9 mouse cellular contexts compared by ENCODE assay signal in the genomic region with DNA sequence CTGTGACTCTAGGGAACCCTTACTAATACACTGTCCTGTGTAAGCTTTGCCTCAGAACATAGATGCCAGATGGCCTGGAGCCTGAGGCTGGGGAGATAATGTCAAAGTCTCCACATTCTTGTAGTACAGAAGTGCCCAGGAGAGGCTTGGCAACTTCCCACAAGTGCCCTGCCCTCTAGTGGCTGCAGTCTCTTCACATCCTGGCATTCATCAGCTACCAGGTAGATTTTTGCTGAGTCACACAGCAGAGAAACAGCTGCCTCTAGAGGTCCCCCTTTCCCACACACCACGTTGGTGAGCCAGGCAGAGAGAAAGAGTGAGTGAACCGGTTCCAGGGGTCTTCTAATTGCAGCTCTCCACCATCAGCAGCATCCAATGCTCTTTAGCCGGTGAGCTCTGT. TPM values are rescaled to one million over a fixed set of nuclear protein-coding genes. Genes with fewer than 3 reads are reported as not detected.
DNase-seq lines count a peak whose midpoint lies in the region; ATAC-seq and TF ChIP-seq lines count a peak whose summit lies in the region.
"Had no signal": no experiment of that assay in that cellular context is flagged by ENCODE, and none has a peak within 500 bp of the region (broad histone marks: within the 10 kb centered on the region; RNA-seq: fewer than 3 reads in every experiment).

No protein-coding gene starts in this region.

- peak; percentile 78 for TF ChIP-seq CTCF in stomach, postnatal 0 days (IDR thresholded peaks at IDR 0.05; ENCODE audit: low read depth)

- H3K9ac ChIP-seq in hindbrain, embryonic 11.5 days (ENCODE audit: low read depth, low read length), result no peak overlapping the region
- no peak overlapping the region for H3K9ac ChIP-seq in hindbrain, embryonic 12.5 days
- no peak overlapping the region for H3K9ac ChIP-seq in stomach, postnatal 0 days (ENCODE audit: low read length)

- no peak overlapping the region for H3K27ac ChIP-seq in hindbrain, embryonic 11.5 days (ENCODE audit: low read depth, low read length)
- H3K27ac ChIP-seq in hindbrain, embryonic 12.5 days, result no peak overlapping the region
- no peak overlapping the region for H3K27ac ChIP-seq in stomach, postnatal 0 days (replicated peaks)

- no peaks in the 10 kb centered on the region for H3K4me1 ChIP-seq in hindbrain, embryonic 11.5 days (replicated peaks; ENCODE audit: control insufficient read depth, insufficient read depth, low read length)
- H3K4me1 ChIP-seq in hindbrain, embryonic 12.5 days, result no peaks in the 10 kb centered on the region
- no peaks in the 10 kb centered on the region for H3K4me1 ChIP-seq in stomach, postnatal 0 days (replicated peaks; ENCODE audit: control insufficient read depth, insufficient read depth)

- no peak for TF ChIP-seq EP300 in stomach, postnatal 0 days (optimal IDR thresholded peaks at IDR 0.05)

- H3K4me2 ChIP-seq in hindbrain, embryonic 11.5 days (replicated peaks; ENCODE audit: low read depth, low read length), result no peak overlapping the region
- H3K4me2 ChIP-seq in hindbrain, embryonic 12.5 days (replicated peaks), result no peak overlapping the region
- H3K4me2 ChIP-seq in stomach, postnatal 0 days (replicated peaks; ENCODE audit: low read depth), result no peak overlapping the region

- no peaks in the 10 kb centered on the region for H3K36me3 ChIP-seq in hindbrain, embryonic 11.5 days (ENCODE audit: control insufficient read depth, insufficient read depth, low read length)
- no peaks in the 10 kb centered on the region for H3K36me3 ChIP-seq in hindbrain, embryonic 12.5 days
- H3K36me3 ChIP-seq in stomach, postnatal 0 days (ENCODE audit: control insufficient read depth, insufficient read depth, low read length), result no peaks in the 10 kb centered on the region

- no peaks in the 10 kb centered on the region for H3K27me3 ChIP-seq in hindbrain, embryonic 11.5 days (ENCODE audit: control insufficient read depth, insufficient read depth, low read length)
- H3K27me3 ChIP-seq in hindbrain, embryonic 12.5 days, result 0 out of 2 replicates have a peak, but pooled peaks cover 3% of the 10 kb centered on the region
- no peaks in the 10 kb centered on the region for H3K27me3 ChIP-seq in stomach, postnatal 0 days (ENCODE audit: control insufficient read depth, insufficient read depth, low read length)

- no peak overlapping the region for H3K4me3 ChIP-seq in hindbrain, embryonic 11.5 days (ENCODE audit: low read depth, low read length)
- no peak overlapping the region for H3K4me3 ChIP-seq in hindbrain, embryonic 12.5 days
- H3K4me3 ChIP-seq in stomach, postnatal 0 days (ENCODE audit: low read depth, low read length), result no peak overlapping the region

- DNase-seq in hindbrain, embryonic 11.5 days (ENCODE audit: low spot score), result peak; percentile 75
- DNase-seq in ZHBTc4 (ENCODE audit: low read depth, low spot score), result peak; percentile 88
- peak; percentile 45 to 74 for DNase-seq in heart, adult 9 months (ENCODE audit: low spot score in 2 of 2)
- DNase-seq in layer of hippocampus, postnatal 10 days (ENCODE audit: low spot score in 2 of 2), result peak; percentile 65 to 75
- DNase-seq in lung, postnatal 4 days, result peak; percentile 62 to 75
- peak; percentile 64 for DNase-seq in stomach, postnatal 0 days (ENCODE audit: low spot score)

- 18% methylated on average over 3 of the region's 3 CpGs for WGBS in hindbrain, embryonic 11.5 days
- WGBS in hindbrain, embryonic 12.5 days, result 20% methylated on average over 3 of the region's 3 CpGs
- 26% methylated on average over 3 of the region's 3 CpGs for WGBS in stomach, postnatal 0 days

- H3K9me3 ChIP-seq in hindbrain, embryonic 11.5 days (ENCODE audit: control insufficient read depth, low read length), result no peaks in the 10 kb centered on the region
- H3K9me3 ChIP-seq in hindbrain, embryonic 12.5 days (replicated peaks), result no peaks in the 10 kb centered on the region
- no peaks in the 10 kb centered on the region for H3K9me3 ChIP-seq in stomach, postnatal 0 days (ENCODE audit: control insufficient read depth, low read length)

- no peak for ATAC-seq in hindbrain, embryonic 11.5 days (ENCODE audit: low FRiP score)
- ATAC-seq in hindbrain, embryonic 12.5 days (ENCODE audit: low FRiP score), result no peak
- peak; percentile 90 for ATAC-seq in common myeloid progenitor, adult 5-6 weeks (replicated peaks; ENCODE audit: low read depth, poor library complexity, severe bottlenecking)
- peak; percentile 47; the same call in 1 of the 2 replicates for ATAC-seq in stomach, postnatal 0 days (ENCODE audit: low FRiP score, low TSS enrichment)

RNA-seq across cellular contexts. Expression of gene Ccl8, which starts 59.8 kb away (rescaled TPM):
- not detected in 2 replicates for polyA plus RNA-seq in hindbrain, embryonic 11.5 days (2014; fragmentation: Nextera tagmentation; extraction: Ambion mirVana)
- not detected in 2 replicates for polyA plus RNA-seq in hindbrain, embryonic 12.5 days (2016; fragmentation: Nextera tagmentation; extraction: Ambion mirVana)
- total RNA-seq in common myeloid progenitor, adult 5-6 weeks (2017), result not detected in 2 replicates
- total RNA-seq in layer of hippocampus, postnatal 10 days (2021), result not detected
- polyA plus RNA-seq in stomach, postnatal 0 days (2015; fragmentation: Nextera tagmentation; extraction: Ambion mirVana), result not detected in 2 replicates
- polyA plus RNA-seq: neural tube, embryonic 14.5 days had no signal

Comparison
In these comparisons a context has a peak if more than half of its experiments do, and no peak if none do; other contexts are left out.
1. ATAC-seq: peak in common myeloid progenitor, adult 5-6 weeks (single experiment) and stomach, postnatal 0 days (single experiment); none in hindbrain, embryonic 11.5 days (single experiment) and hindbrain, embryonic 12.5 days (single experiment).
2. Peak in every context shown above with its lines, with median percentiles within 50 percentile points of each other: DNase-seq.